Mouse (Mus musculus) testis, postnatal 14 days (tissue): Measurements from ENCODE around the gene Pros1.

ENCODE experiments used
- DNase-seq: peaks from one replicate; pipeline ENCODE4 v3.0.0; 2021; ENCODE audit warnings: low spot score

The Pros1 gene

DNA sequence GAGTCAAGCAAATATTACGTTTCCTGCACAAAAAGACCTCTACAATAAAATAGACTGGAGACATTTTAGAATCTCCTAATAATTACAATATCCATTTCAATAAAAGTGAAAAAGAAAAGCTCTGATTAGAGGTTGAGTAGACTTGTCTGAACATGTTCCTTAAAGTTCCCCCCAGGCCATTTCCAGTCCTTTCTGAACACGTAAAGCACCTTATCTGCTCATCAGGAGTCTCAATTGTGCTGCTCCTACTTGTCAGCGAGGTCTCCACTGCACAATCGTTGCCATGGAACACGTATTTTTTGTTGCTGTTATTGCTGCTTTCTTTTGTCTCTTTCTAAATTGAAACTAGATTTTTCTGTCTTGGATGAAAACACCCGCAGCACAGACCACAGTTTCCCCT, 7.3 kb downstream of the Pros1 start:
- DNase-seq, result no peak

DNA sequence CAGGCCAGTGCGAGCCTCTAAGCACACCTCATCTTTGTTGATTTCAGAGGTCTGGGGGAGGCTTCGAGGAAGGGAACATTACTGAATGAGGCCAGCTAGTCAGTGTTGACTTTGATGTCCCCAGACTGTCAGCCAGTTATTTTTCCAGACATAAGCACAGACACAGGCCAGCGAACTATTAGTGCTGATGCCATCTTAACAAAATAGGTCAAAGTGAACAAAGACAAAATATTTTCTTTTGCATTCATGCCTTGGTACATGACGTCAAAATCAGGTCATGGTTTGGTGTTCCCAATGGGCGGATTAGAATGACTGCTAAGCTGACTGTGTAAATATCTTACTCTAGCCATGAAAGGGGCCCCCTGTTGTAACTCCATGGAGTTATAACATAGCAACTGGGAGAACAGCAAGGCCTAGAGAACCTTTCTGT, 18.6 kb downstream of the Pros1 start:
- no peak for DNase-seq

DNA sequence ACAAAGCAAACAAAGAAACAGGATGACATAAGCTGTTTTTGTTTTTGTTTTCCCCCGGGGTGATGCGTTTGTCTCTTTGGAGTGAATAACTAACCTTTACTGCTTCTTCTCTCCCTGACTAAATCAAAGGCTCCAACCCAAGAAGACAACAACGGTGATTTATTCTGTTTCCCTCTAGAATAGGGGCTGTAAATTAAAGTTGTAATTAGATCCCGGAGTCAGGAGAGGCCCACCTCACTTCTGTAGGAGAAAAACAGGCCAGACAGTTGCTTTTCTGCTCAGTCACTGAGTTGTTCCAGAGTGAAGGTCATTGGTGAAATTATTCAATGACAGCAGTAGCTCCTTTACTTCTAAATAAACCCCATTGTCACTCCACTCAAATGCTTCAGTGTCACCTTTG, 19.1 kb downstream of the Pros1 start:
- DNase-seq, result no peak

DNA sequence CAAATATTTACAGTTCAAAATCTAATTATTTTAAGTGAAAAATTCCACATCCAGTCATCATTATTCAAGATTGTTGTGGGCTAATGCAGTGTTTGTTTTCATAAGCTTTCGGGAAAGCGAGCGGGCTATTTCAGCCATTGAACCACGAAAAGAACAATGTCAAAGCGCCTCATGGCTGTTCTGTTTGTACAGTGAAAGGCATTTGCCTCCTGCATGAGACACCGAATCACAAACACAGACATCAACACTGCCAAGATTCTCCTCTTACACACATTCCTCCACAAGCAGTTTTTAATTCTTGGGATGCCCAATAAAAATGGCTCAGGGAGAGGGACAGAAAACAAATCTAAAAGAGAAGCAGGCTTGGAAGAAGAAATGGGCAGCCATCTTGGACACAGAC, 20.0 kb downstream of the Pros1 start:
- DNase-seq, result no peak

GRCm38 (mm10) chr16:62895824-62896223, 41.7 kb downstream of the Pros1 start:
- DNase-seq, result no peak

DNA sequence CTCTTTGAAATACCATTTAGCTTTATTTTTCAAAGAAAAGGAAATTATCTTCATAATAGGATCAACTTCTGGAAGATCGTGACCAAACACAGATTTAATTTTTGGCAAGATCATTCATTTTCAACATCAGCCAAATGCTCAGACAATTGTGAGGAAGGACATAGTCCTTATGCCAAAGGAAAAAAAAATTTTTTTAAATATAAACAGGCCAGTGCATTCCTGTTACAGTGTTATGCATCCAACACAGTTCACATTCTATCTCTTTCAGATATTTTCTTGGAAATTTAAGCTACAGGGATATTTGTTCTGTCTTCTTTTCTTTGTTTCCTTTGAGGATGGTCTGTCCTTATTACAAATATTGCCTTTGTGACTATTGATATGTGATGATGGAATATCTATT, 57.3 kb downstream of the Pros1 start:
- DNase-seq, result no peak

GRCm38 (mm10) chr16:62912246-62912645, 58.1 kb downstream of the Pros1 start:
- no peak for DNase-seq

GRCm38 (mm10) chr16:62915530-62915929, 61.4 kb downstream of the Pros1 start:
- DNase-seq, result no peak

GRCm38 (mm10) chr16:62922245-62922644, 68.1 kb downstream of the Pros1 start:
- DNase-seq, result no peak

GRCm38 (mm10) chr16:62931341-62931740, 77.2 kb downstream of the Pros1 start:
- DNase-seq, result no peak

DNA sequence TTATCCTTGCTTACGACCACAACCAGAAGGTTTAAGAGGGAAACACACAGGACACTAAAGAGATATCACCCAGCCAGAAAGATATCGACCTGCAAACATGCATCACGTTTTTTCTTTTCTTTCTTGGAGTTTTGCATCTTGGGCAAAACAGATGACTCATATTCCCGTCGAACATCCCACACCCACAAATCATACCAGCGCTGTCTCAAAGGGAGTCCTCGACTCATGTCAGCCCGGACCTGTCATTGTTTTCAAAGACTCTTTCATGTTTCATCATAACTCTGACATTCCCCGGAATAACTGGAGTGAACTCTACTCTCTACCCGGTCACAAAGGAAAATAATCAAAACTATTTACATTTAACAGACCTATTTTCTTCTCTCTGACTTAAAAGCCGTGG, 82.2 kb downstream of the Pros1 start:
- no peak for DNase-seq

GRCm38 (mm10) chr16:62940388-62941003, 86.4 kb downstream of the Pros1 start:
- DNase-seq, result peak; percentile 19

- no peak for DNase-seq
Measured at GRCm38 (mm10) chr16:62941763-62942162, 87.7 kb downstream of the Pros1 start.

DNA sequence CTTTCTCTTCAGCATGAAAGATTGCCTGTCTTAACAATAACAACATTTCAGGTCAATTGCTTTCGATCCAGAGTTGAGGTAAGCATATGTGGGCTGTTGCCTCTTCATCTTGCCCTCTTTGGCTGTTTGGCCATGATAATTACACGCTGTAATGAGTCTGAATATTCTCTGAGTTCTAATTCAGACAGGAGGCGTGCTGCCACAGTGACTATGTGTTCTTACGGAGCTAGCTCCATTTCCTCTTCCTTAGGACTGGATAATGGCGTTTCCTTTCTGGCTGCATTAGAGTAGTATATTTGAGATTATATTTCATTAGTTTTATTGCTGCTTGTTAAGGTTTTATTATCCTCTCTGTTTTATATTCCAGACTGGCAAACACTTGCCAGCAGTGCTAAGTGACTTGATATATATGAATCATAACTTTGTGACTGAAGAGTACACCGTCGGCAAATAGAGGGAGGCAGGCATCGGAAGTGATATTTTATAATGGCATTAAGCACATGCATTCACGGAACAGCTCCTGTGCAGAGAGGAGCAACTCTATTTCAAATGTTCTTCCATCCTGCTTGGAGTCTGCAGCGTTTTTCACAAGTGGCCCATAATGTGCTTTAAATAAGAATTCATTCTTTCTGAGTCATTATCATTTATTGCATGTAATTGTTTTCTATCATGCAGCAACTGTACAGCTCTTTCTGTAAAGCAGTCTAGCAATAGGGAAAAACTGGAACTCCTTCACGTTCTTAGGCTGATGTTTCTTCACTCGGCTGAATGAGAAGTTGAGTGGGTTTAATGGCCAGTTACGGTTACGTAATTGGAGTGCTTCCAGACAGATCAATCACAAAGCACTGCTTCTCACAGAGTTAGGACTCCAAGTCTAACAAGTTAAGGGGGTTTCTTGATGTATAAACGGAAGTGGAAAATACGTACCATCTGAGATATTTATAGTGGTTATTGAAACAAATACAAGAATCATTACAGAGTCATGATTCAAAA, 88.6 kb downstream of the Pros1 start:
- DNase-seq, result no peak

- DNase-seq, result no peak
Measured at GRCm38 (mm10) chr16:62958485-62958884, 104.4 kb downstream of the Pros1 start.

GRCm38 (mm10) chr16:62964361-62964763, 110.3 kb downstream of the Pros1 start:
- no peak for DNase-seq

DNA sequence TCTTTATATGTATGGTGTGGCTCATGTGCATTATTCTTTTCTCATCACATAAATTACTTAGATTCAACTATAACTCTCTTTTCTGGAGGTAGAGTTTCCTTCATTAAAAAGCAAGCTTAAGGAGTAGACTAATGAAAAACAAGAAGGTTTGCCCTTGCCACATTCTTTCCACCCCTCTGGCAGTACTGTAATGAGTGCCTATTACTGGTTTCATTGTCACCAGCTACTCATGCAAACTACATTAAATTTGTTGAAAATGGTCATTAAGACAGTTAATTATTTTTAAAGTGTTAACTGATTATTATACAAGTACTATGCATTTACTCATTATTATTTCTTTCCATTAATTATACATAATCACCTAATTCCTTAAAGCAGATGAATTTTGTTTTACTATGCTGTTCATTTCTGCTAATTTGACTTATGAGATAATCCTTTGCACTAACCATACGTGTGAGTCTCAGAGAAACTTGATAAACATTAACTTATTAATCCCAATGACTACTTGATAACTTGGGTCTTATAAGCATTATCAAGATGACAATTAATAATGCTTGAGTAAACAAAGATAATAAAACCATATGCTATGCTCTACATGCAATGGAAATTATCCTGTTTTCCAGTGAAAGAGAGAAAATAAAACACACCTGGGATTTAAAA, 117.7 kb downstream of the Pros1 start:
- DNase-seq, result no peak

- no peak for DNase-seq
Measured at GRCm38 (mm10) chr16:62974926-62975325, 120.8 kb downstream of the Pros1 start.
